Mouse (Mus musculus) MEL (cell line): Measurements from ENCODE around the gene Adgrb3.

Experiments
- CHD1 ChIP-seq: IDR thresholded peaks from 2 replicates; pipeline ENCODE4 v1.6.1; 2012; ENCODE audit warnings: low read depth, mild to moderate bottlenecking, inconsistent platforms, low read length, improper control_type of control experiment
- SMC3 ChIP-seq: IDR thresholded peaks from 2 replicates; pipeline ENCODE4 v1.6.1; 2011; ENCODE audit warnings: low read depth, low read length, improper control_type of control experiment

- no peak for TF ChIP-seq CHD1
- no peak for TF ChIP-seq SMC3
These were observed 697.2 kb downstream of the Adgrb3 start for GRCm38 (mm10) chr1:25132150-25132824.
